Mouse (Mus musculus): ENCODE data around the gene Ifnar2.
A peak's percentile ranks its signal among the peaks of the same experiment; 100 is the strongest.

Ifnar2 gene

GRCm38 (mm10) chr16:91395633-91396392 is 23.2 kb downstream of the Ifnar2 start:
- DNase-seq, result no peak

- DNase-seq, result no peak
Measured at GRCm38 (mm10) chr16:91396844-91397537, 24.4 kb downstream of the Ifnar2 start.

- DNase-seq, result no peak
Measured at GRCm38 (mm10) chr16:91398030-91398429, 25.4 kb downstream of the Ifnar2 start.

- no peak for DNase-seq
Measured at GRCm38 (mm10) chr16:91398944-91399343, 26.4 kb downstream of the Ifnar2 start.

GRCm38 (mm10) chr16:91401569-91402165 is 29.1 kb downstream of the Ifnar2 start:
- DNase-seq, result peak in 1 of 2 experiments; percentile 39

- no peak for DNase-seq
Measured at GRCm38 (mm10) chr16:91403784-91404183, 31.2 kb downstream of the Ifnar2 start.

- no peak for DNase-seq
Measured at GRCm38 (mm10) chr16:91404187-91404586, 31.6 kb downstream of the Ifnar2 start.

- DNase-seq, result no peak
Measured at GRCm38 (mm10) chr16:91404828-91405577, 32.4 kb downstream of the Ifnar2 start.

GRCm38 (mm10) chr16:91405640-91406584 is 33.3 kb downstream of the Ifnar2 start, which contains the start of gene Il10rb:
Gene Il10rb (plus strand): TSS chr16:91406164.
- DNase-seq, result peak; percentile 83 to 89

- peak; percentile 59 to 65 for DNase-seq
Measured at GRCm38 (mm10) chr16:91406585-91407220, 34.1 kb downstream of the Ifnar2 start.

- DNase-seq, result peak; percentile 68 to 87
Measured at GRCm38 (mm10) chr16:91413102-91413844, 40.7 kb downstream of the Ifnar2 start.

GRCm38 (mm10) chr16:91415391-91416189 is 43.0 kb downstream of the Ifnar2 start:
- DNase-seq, result peak in 1 of 2 experiments; percentile 53

GRCm38 (mm10) chr16:91416357-91416756 is 43.8 kb downstream of the Ifnar2 start:
- DNase-seq, result no peak

GRCm38 (mm10) chr16:91416938-91417337 is 44.4 kb downstream of the Ifnar2 start:
- no peak for DNase-seq

GRCm38 (mm10) chr16:91418531-91418930 is 45.9 kb downstream of the Ifnar2 start:
- DNase-seq, result peak in 1 of 2 experiments; percentile 74

GRCm38 (mm10) chr16:91425816-91426215 is 53.2 kb downstream of the Ifnar2 start:
- no peak for DNase-seq

GRCm38 (mm10) chr16:91426586-91426985 is 54.0 kb downstream of the Ifnar2 start:
- DNase-seq, result no peak

- DNase-seq, result peak; percentile 32 to 68
Measured at GRCm38 (mm10) chr16:91427461-91427860, 54.9 kb downstream of the Ifnar2 start.

- DNase-seq, result no peak
Measured at GRCm38 (mm10) chr16:91428259-91428865, 55.8 kb downstream of the Ifnar2 start.
